Mouse (Mus musculus): Measurements from ENCODE around the gene Clpb. TPM values are rescaled to one million over a fixed set of nuclear protein-coding genes. Genes with fewer than 3 reads are reported as not detected.
A peak's percentile ranks its signal among the peaks of the same experiment; 100 is the strongest.

Clpb gene
- polyA plus RNA-seq, 1 experiment from 2014 or later = 34.6 TPM

DNA sequence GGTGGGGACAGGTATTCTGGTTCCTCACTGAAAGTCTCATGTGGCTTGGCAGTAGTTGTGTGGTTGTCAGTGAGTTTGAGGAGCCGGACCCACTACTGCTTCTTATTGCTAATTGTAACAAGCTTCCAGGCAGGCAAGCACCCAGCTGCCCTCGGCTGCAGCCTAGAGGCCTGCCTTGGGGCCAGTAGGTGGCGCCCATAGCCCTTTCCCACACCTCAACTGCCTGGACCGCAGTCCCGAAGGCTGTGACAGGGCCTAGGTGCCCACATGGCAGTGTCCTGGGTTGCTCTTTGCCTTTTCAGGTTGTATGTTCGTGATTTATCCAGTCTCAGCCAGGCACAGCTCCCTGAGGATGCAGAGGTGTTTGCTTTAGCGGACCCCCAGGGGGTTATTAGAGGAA, 16.2 kb downstream of the Clpb start:
- Histone ChIP-seq H3K36me3 (no peaks in the 10 kb centered on the region), H3K27me3 (replicated peaks) (no peaks in the 10 kb centered on the region), H3K4me2 (no peak overlapping the region), H3K4me3 (no peak overlapping the region), H3K9me3 (replicated peaks) (no peaks in the 10 kb centered on the region), H3K9ac (no peak overlapping the region), H3K4me1 (peaks cover 43% of the 10 kb centered on the region), H3K27ac (no peak overlapping the region)
- WGBS (ENCODE audit: insufficient replicate concordance) = 16% methylated on average over 7 of the region's 7 CpGs
- peak; percentile 78 for ATAC-seq

DNA sequence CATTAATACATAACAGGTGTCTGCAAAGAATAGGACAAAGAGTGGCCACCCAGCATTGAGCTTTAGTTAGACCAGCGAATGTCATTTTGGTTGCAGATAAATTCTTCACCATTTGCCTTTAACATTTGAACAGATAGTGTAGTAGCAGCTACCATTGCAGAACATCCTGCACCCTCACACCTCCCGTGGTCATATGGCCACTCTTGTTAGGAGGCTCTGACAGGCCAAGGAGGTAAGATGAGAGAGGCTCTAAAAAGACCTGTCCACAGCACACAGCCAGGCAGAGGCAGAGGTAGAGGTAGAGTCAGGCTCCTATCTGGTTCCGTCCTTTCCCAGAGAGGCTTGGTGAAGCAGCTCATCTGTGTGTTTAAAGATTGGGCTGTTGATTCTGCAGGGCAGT, 17.5 kb downstream of the Clpb start:
- Histone ChIP-seq H3K36me3 (no peaks in the 10 kb centered on the region), H3K27me3 (replicated peaks) (no peaks in the 10 kb centered on the region), H3K27ac (no peak overlapping the region), H3K4me3 (no peak overlapping the region), H3K4me1 (peaks cover 37% of the 10 kb centered on the region), H3K4me2 (no peak overlapping the region), H3K9me3 (replicated peaks) (no peaks in the 10 kb centered on the region), H3K9ac (no peak overlapping the region)
- no peak for ATAC-seq
- 67% methylated on average over 3 of the region's 3 CpGs for WGBS (ENCODE audit: insufficient replicate concordance)

DNA sequence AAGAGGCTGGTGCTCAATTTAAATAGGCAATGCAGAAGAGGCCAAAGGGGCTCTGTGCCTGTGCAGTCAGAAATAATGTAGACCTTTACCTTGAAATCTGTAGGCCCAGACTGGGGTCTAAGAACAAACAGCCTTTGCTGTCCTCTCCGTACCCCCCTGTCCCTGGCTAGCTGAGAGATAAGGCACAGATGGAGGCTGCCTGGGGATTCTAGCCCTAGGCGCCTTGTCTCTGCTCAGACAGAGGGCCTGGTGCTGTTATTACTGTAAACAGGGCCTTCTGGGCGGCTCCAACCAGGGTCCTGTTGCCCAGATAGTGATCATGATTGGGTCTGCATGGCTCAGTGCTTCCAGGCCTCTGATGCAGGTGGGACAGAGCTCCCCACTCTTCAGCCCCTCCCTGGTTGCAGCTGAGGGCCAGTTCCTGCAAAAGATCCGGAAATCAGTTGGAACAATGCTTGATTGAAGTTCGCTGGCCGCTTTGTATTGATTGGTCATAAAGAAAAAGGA, 18.2 kb downstream of the Clpb start:
- no peaks in the 10 kb centered on the region for H3K9me3 ChIP-seq (replicated peaks)
- H3K4me1 ChIP-seq = peaks cover 30% of the 10 kb centered on the region
- H3K27ac ChIP-seq = no peak overlapping the region
- peak; percentile 52 for ATAC-seq
- no peaks in the 10 kb centered on the region for H3K36me3 ChIP-seq
- H3K4me3 ChIP-seq = no peak overlapping the region
- no peaks in the 10 kb centered on the region for H3K27me3 ChIP-seq (replicated peaks)
- H3K4me2 ChIP-seq = no peak overlapping the region
- 41% methylated on average over 6 of the region's 6 CpGs for WGBS (ENCODE audit: insufficient replicate concordance)
- no peak overlapping the region; the same call in 1 of the 2 replicates for H3K9ac ChIP-seq

DNA sequence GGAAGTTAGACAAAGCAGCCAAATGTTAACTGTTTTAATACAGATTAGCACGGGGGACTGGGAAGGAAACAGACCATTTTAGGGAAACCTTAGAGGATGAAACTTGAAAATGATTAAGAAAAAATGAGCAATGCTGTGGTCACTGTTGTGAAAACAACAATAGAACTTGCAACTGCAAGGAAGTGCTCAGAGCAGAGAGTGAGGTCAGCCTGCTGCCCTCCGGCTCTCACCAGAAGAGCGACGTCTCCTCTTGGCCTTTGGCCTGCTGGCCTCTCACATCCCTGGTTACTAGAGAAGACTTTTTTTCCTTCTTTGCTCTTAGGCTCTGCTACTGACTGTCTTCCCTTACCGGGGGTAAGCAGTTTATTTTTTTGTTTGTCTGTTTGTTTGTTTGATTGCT, 19.5 kb downstream of the Clpb start:
- 0 out of 2 replicates have a peak, but pooled peaks cover 6% of the 10 kb centered on the region for H3K36me3 ChIP-seq
- no peaks in the 10 kb centered on the region for H3K27me3 ChIP-seq (replicated peaks)
- no peak overlapping the region for H3K27ac ChIP-seq
- no peak for ATAC-seq
- H3K4me2 ChIP-seq = no peak overlapping the region
- H3K9ac ChIP-seq = no peak overlapping the region
- H3K4me1 ChIP-seq = peaks cover 32% of the 10 kb centered on the region
- H3K9me3 ChIP-seq (replicated peaks) = no peaks in the 10 kb centered on the region
- 66% methylated on average over 5 of the region's 5 CpGs for WGBS (ENCODE audit: insufficient replicate concordance)
- no peak overlapping the region for H3K4me3 ChIP-seq

DNA sequence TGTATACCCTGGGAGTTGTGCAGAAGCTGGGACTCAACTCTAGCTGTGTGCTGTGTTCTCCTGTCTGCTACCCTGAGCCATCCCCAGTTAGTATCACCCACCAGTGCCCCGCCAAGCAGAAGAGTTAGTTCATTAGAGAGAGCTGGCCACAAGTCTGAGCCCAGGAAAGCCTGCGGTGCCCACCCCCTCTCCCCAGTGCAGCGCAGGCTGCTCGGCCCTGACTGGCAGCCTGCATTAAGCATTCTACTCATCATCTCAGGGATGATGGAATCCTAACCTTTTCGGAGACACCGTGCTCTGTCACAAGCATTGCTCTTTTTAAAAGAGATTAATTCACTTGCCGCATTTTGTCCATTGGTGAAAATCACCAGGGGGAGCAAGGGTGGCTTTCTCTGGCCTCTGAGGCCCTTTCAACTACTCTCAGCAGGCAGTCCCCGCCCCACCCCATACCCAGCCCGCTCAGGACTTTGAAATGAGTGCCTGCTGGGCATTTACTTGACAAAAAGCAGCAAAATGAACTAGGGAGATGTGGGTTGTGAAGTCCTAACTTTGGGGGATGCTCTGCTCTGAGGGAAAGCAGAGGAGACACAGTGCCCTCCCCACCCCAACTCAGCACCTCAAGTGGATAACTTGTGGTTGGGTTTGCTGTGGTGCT, 20.7 kb downstream of the Clpb start:
- Histone ChIP-seq H3K27me3 (replicated peaks) (no peaks in the 10 kb centered on the region), H3K4me2 (no peak overlapping the region), H3K36me3 (peaks cover 14% of the 10 kb centered on the region; the same call in 1 of the 2 replicates), H3K9me3 (replicated peaks) (no peaks in the 10 kb centered on the region), H3K4me3 (no peak overlapping the region), H3K4me1 (peaks cover 27% of the 10 kb centered on the region), H3K9ac (no peak overlapping the region), H3K27ac (no peak overlapping the region)
- ATAC-seq = peak; percentile 17; the same call in 1 of the 2 replicates
- WGBS (ENCODE audit: insufficient replicate concordance) = 65% methylated on average over 9 of the region's 9 CpGs

DNA sequence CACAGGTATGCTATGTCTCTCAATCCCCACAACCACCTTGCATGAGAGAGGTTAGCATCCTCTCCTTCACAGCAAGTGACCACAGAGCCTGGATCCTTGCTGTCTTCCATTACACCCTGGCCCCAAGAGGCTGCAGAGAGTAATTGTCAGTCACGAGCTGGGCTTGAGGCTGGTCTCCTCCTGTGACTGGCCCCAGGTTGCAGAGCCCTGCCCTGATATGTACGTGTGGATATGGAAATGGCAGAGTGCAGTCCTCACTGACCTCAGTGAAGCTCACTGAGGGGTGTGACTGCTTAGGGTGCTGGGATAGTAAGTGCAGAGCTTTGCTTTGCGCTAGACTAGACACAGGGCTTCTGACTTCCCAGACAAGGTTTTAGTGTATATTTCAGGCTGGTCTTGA, 21.2 kb downstream of the Clpb start:
- no peak overlapping the region for H3K9ac ChIP-seq
- no peaks in the 10 kb centered on the region for H3K27me3 ChIP-seq (replicated peaks)
- H3K4me2 ChIP-seq = no peak overlapping the region
- no peak for ATAC-seq
- H3K27ac ChIP-seq = no peak overlapping the region
- peaks cover 16% of the 10 kb centered on the region; the same call in 1 of the 2 replicates for H3K36me3 ChIP-seq
- H3K4me1 ChIP-seq = peaks cover 27% of the 10 kb centered on the region
- no peak overlapping the region for H3K4me3 ChIP-seq
- WGBS (ENCODE audit: insufficient replicate concordance) = 57% methylated on average over 3 of the region's 3 CpGs
- H3K9me3 ChIP-seq (replicated peaks) = no peaks in the 10 kb centered on the region

DNA sequence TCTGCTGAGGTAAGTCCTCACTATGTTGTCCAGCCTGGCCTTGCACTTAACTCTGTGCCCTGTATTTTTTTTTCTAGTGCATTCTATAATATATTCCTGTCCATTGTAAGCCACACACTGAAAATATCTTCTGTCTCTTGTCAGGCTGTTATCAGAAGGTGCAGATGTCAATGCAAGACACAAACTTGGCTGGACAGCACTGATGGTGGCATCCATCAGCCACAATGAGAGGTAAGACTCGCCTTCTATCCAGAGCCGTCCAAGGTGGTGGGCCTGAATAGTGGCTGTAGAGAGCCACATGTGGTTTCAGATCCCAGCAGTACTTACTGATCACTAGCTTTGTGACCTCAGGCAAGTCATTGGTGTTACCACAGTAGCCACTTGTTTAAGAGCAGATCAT, 23.7 kb downstream of the Clpb start:
- Histone ChIP-seq H3K36me3 (peaks cover 16% of the 10 kb centered on the region; the same call in 1 of the 2 replicates), H3K4me1 (peaks cover 14% of the 10 kb centered on the region), H3K4me2 (no peak overlapping the region), H3K27ac (no peak overlapping the region), H3K4me3 (no peak overlapping the region), H3K9me3 (replicated peaks) (no peaks in the 10 kb centered on the region), H3K27me3 (replicated peaks) (no peaks in the 10 kb centered on the region), H3K9ac (no peak overlapping the region)
- no peak for ATAC-seq
- WGBS (ENCODE audit: insufficient replicate concordance) = 41% methylated on average over 2 of the region's 2 CpGs

DNA sequence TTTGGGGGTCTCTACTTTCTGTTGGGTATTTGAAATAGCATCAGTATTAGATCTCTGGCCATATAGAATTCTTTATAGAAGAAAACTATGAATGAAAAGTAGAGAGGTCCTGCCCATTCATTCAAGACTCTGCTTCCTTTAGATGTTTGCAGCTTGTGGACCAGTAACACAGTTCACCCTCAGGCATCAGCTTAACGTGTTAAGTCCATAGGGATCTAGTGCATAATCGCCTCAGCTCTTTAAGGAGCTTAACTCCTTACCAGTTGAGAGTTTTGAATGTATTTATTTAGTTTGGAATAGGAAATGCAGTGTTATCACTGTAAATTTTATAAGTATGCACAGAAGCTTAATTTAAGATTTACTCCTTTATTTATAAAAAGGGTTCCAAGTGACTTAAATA, 27.0 kb downstream of the Clpb start:
- H3K4me3 ChIP-seq = no peak overlapping the region
- no peaks in the 10 kb centered on the region for H3K9me3 ChIP-seq (replicated peaks)
- no peak overlapping the region for H3K9ac ChIP-seq
- no peak for ATAC-seq
- H3K36me3 ChIP-seq = peaks cover 16% of the 10 kb centered on the region; the same call in 1 of the 2 replicates
- H3K4me2 ChIP-seq = no peak overlapping the region
- H3K27ac ChIP-seq = no peak overlapping the region
- peaks cover 8% of the 10 kb centered on the region for H3K4me1 ChIP-seq
- H3K27me3 ChIP-seq (replicated peaks) = no peaks in the 10 kb centered on the region
- WGBS (ENCODE audit: insufficient replicate concordance) = 74% methylated on average over 2 of the region's 2 CpGs

DNA sequence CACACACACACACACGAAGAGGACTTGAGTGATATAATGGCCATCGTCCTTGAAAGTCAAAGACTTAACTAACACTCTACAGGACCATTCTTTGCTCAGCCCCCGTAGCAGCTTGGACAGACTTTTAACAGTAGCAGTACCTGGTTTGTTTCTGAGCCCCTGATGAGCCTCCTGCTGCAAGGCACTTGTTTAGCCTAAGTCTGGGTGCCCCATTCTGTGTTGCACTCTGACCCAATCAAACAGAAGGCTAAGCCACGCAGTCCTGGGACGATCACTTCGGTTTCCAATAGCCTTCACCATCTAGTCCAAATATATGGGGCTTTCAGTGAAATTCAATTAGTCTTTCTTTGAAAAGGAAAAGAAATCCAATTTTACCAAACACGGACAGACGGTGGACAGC, 28.4 kb downstream of the Clpb start:
- Histone ChIP-seq H3K9me3 (replicated peaks) (no peaks in the 10 kb centered on the region), H3K36me3 (peaks cover 16% of the 10 kb centered on the region; the same call in 1 of the 2 replicates), H3K27me3 (replicated peaks) (no peaks in the 10 kb centered on the region), H3K9ac (no peak overlapping the region), H3K4me2 (no peak overlapping the region), H3K4me3 (no peak overlapping the region), H3K4me1 (peaks cover 12% of the 10 kb centered on the region), H3K27ac (no peak overlapping the region)
- WGBS (ENCODE audit: insufficient replicate concordance) = 81% methylated on average over 8 of the region's 8 CpGs
- ATAC-seq = no peak

DNA sequence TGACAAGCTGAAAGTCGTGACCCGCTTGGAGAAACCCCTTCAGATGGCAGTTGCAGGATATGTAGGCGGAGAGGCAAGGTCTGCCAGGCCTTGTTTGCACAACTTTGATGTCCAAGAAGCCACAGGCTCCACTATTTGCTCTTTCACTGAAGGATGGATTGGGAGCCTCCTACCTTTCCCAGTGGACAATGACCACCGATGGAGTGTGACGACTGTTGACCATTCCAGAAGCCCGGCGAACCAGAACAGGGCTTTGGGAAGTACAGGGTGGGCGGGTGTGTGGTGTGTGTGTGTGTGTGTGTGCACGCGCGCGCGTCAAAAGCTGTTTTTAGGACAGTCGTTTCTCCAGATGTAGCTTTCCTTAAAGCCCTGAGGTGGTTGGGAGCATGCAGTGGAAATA, 29.0 kb downstream of the Clpb start:
- Histone ChIP-seq H3K4me3 (no peak overlapping the region), H3K9me3 (replicated peaks) (no peaks in the 10 kb centered on the region), H3K27ac (no peak overlapping the region), H3K4me2 (no peak overlapping the region), H3K36me3 (peaks cover 13% of the 10 kb centered on the region; the same call in 1 of the 2 replicates), H3K9ac (no peak overlapping the region), H3K27me3 (replicated peaks) (no peaks in the 10 kb centered on the region), H3K4me1 (peaks cover 12% of the 10 kb centered on the region)
- peak; percentile 21; the same call in 1 of the 2 replicates for ATAC-seq
- WGBS (ENCODE audit: insufficient replicate concordance) = 81% methylated on average over 14 of the region's 14 CpGs

DNA sequence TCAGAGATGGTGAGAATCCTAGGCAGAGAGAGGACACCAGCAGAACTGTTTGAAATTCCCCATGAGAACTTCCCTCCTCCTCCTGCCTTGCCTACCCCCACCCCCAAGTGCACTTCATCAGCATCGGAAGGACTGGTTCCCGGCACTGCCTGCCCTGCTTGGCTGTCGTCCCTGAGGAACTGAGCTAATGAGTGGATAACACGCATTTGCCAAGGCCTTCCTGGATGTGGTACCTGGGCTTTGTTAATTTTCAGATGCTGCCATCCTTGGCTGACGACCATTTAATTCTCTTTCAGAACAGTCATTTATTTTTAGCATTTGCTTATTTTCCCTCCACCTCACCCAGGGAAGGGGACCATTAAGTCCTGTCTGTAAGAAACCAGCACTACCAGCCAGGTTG, 32.0 kb downstream of the Clpb start:
- Histone ChIP-seq H3K9ac (no peak overlapping the region), H3K27me3 (replicated peaks) (no peaks in the 10 kb centered on the region), H3K4me1 (peaks cover 24% of the 10 kb centered on the region), H3K27ac (no peak overlapping the region), H3K36me3 (no peaks in the 10 kb centered on the region), H3K9me3 (replicated peaks) (no peaks in the 10 kb centered on the region), H3K4me2 (no peak overlapping the region), H3K4me3 (no peak overlapping the region)
- WGBS (ENCODE audit: insufficient replicate concordance) = 67% methylated on average over 5 of the region's 5 CpGs
- ATAC-seq = no peak

DNA sequence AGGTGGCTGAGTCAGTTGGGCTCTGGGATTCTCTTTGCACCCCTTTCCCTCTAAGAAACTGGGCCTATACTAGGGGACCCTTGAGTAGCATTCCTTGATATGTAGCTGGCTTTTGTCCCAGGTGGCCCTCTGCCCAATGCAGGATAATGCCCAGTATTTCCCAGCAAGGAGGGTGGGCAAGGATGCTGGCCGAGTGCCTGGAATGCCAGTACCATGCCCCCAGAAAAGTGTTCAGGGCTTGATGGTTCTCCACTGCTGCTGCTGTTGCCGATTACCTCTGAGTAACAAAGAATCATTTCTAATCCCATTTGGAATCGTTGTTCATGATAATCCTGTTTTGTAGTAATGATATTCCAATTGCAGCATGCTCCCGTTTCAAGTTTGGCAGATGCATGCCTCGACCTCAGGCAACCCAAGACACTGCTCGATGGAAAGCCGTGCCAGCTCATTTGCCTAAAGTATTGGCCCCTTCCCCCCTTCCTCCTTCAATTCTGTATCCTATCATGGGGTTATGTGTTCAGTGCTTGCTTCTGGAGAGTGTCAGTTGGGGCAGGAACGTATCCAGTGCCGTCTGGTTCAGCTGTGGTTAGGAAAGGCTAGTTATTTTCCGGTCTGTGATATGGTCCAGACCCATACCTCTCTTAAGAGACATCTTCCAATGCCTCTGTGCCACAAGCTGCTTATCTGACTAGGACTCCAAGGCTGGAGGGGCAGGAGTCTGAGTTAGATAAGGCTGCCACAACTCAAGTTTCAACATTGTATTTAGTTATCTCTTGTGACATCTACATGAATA, 33.7 kb downstream of the Clpb start:
- 41% methylated on average over 10 of the region's 10 CpGs for WGBS (ENCODE audit: insufficient replicate concordance)
- Histone ChIP-seq H3K36me3 (no peaks in the 10 kb centered on the region), H3K4me3 (no peak overlapping the region), H3K9ac (no peak overlapping the region), H3K9me3 (replicated peaks) (no peaks in the 10 kb centered on the region), H3K27ac (peak overlapping the region; percentile 69), H3K4me2 (peak overlapping the region; percentile 38), H3K4me1 (peaks cover 24% of the 10 kb centered on the region), H3K27me3 (replicated peaks) (no peaks in the 10 kb centered on the region)
- peak; percentile 93 for ATAC-seq

Measured in liver, embryonic 12.5 days (tissue).